Mouse (Mus musculus) urinary bladder, postnatal 4 days (tissue): ENCODE measurements around the gene Klf13.

Source experiments
- DNase-seq, 2 experiments: peaks; one replicate each; pipeline ENCODE4 v3.0.0; 2021 to 2022; ENCODE audit warnings: low spot score in 2 of 2

Klf13 gene

GRCm38 (mm10) chr7:63949176-63949575, 10.5 kb upstream of the Klf13 start:
- no peak for DNase-seq

GRCm38 (mm10) chr7:63947514-63948487, 9.1 kb upstream of the Klf13 start:
- no peak for DNase-seq

DNA sequence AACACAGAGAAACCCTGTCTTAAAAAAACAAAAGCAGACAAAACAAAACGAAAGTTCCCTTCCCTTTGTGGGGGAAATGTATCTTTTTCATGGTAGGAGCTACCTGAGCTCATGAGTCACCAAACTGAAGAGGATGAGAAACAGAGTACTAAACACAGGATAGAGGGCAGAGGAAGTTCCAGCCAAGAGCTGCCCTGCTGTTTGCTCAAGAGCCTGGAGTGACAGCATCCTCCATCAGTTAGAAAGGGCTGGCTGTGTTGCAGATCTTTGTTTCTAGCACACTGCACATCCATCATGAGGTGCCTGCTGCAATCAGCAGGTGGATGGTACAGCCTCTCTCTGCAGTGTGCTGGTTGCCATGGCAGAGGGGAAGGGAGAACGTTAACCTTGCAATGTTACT, 5.2 kb upstream of the Klf13 start:
- DNase-seq: no peak

- no peak for DNase-seq
Observed at GRCm38 (mm10) chr7:63941501-63941900, 2.8 kb upstream of the Klf13 start.

GRCm38 (mm10) chr7:63941050-63941449, 2.3 kb upstream of the Klf13 start:
- no peak for DNase-seq

GRCm38 (mm10) chr7:63940321-63940720, 1.6 kb upstream of the Klf13 start:
- DNase-seq: no peak

DNA sequence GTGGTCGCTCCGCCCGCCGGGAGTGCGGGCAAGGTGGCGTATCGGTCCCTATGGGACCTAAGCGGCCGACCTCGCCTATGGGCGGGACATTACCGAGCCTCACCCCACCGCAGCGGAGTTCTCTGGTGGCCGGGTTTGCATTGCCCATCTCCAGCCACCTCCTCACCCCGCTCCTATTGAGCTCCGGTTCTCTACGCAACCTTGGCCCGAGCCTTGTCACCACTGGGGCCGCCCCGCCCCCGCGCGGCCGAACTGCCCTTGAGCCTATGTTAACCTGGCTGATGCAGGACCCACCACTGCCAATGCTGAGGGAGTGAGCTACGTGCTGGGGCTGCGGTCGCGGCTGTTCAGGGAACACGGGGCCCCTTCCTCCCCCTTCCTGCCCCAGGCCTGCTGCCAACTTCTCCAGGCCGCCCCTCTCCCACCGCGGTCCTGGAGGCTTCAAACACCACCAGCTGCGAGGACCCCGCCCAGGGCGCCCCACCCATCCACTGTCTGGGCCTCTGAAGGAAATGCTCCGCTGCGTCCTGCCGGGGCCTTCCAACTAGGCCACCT, 759 bp upstream of the Klf13 start:
- DNase-seq: peak; percentile 69 to 77

GRCm38 (mm10) chr7:63938066-63938913, 425 bp downstream of the Klf13 start:
- peak in 1 of 2 experiments; percentile 71 for DNase-seq

DNA sequence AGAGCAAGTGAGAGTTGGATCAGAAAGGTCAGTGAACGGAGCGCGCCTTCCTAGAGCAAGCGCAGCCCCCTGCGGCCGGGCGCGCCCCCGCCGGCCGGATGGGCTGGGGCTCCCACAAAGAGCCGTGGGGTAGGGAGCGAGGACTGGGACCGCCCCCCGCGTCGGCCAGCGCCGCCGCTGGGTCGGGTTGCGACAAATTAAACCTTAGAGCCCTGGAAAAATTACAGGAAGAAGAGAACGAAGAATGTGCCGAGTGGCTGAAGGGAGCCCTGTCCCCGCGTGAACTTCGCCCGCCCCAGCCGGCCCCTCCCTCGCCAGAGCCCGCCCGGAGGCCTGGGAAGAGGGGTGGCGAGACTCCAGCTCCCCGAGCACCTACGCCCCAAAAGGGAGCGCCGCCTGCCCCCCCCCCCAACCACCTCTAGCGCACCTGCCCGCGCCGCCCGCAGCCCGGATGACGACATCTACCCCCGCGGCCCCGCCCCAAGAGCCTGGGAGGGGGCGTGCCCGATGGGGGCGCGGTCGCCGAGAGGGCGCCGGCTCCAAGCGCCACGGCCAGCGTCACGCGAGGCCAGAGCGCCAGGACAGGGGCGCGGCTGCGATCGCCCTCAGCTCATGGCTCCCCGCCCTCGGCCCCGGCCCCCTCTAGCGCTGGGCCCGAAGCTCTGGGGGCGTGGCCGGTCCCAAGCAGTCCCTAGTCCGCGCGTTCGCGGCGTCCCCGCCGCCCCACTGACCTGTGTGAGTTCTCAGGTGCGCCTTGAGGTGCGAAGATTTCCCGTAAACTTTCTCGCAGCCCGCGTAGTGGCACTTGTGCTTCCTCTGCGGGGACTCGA, 1.3 kb downstream of the Klf13 start:
- DNase-seq: peak; percentile 83 to 86

DNA sequence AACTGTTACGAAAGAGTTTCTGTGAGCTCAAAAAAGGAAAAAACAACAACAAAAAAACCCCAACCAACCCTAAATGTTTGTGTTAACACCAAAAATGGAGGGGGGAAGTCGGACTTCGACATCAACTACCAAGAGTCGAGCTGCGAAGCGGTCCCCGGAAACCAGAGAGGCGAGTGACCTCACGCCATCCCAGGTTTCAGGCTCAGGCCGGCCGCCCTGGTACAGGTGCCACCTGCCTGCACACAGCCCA, 1.8 kb downstream of the Klf13 start:
- no peak for DNase-seq

GRCm38 (mm10) chr7:63936188-63936985, 2.3 kb downstream of the Klf13 start:
- peak; percentile 72 to 74 for DNase-seq

DNA sequence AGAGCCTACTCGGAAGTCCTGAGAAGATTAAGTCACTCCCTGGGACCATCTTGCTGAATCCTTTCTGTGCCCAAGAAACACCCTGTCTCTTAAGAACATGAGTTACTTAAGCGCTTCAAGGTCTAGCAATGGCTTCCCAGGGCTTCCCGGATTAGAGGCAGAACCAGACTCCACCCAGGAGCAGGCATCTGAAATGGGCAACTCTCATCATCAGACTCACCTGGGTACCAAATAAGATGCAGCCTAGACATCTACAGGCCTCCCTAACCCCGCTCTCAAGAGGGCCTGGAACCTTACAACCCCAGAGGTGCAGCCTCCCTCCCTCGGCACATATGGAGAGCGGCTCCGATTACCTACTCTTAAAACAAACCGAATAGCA, 2.9 kb downstream of the Klf13 start:
- DNase-seq: no peak

GRCm38 (mm10) chr7:63934530-63934929, 4.2 kb downstream of the Klf13 start:
- no peak for DNase-seq

DNA sequence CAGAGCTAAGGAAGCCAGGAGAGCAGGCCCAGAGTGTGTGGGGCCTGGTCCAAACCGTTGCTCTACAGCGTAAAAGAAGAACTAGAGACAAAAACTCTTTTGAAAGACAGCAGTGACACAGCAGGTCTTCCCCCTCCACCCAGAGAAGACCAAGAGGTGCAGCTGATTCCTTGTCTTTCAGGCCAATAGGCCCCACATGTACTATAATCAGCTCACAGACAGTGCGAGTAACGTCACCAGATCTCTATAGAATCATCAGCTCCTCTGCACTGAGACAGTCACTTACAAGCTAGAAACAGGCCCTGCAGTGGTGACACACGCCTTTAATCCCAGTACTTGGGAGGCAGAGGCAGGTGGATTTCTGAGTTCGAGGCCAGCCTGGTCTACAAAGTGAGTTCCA, 4.8 kb downstream of the Klf13 start:
- DNase-seq: no peak

DNA sequence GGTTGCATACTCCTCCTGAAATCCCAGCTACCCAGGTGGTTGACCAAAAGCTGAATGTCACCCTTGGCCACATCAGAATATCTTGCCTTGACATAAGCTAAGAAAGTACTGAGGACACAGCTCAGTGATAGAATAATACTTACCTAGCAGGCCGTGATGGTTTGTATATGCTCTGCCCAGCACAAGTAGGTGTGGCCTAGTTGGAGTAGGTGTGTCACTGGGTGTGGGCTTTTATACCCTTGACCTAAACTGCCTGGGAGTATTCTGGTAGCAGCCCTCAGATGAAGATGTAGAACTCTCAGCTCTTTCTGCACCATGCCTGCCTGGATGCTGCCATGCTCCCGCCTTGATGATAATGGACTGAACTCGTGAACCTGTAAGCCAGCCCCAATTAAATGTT, 6.3 kb downstream of the Klf13 start:
- no peak for DNase-seq

DNA sequence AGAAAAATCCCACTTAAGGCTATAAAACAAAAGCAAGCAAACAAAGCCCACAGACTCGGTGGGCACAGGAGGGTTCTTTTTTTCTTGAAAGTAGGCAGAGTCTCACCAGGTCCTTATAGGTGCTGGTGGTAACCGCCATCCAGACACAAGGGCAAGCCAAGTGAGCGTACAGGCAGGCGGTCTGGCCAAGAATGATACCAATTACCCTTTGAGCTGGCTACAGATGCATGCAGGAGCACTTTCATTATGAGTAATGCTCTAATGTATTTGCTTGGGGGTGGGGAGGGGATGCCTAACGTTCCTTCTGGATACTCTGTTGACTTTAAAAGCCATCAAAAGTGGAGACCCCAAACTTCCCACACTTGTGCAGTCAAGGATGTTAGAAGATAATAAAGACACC, 7.9 kb downstream of the Klf13 start:
- DNase-seq: no peak

DNA sequence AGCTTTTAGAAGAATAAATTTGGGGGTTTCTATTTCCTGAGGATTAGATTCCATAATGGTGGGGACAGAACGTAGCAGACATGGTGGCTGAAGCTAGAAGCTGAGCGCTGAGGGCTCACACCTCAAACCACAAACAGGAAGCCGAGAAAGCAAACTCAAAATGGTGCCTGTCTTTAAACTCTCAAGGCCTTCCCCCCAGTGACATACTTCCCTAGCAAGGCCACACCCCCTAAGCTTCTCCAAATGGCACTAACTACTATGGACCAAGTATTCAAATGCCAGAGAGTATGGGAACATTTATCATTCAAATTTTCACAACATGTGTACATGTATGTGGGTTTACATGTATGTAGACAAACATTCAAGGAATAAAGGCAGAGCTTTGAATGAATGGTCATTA, 8.6 kb downstream of the Klf13 start:
- no peak for DNase-seq

DNA sequence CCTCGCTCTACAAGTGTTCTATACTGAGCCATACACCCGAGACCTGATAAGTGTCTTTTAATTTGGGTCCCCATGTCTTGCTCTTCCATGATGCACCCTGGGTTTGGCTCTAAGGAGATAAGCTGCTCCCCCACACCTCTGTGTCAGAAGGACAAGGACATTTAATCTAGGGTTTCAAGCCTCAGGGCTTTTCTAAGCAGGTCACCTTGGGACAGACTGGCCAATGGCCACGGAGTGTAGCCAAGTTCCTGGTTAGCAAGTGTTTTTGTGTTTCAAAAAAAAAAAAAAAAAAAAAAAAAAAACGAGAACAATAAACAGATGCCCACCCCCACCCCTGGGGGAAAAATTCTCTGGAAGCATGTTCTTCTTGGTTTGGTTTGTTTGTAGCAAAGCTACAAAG, 9.6 kb downstream of the Klf13 start:
- no peak for DNase-seq

- no peak for DNase-seq
Observed at GRCm38 (mm10) chr7:63927121-63927520, 11.6 kb downstream of the Klf13 start.

DNA sequence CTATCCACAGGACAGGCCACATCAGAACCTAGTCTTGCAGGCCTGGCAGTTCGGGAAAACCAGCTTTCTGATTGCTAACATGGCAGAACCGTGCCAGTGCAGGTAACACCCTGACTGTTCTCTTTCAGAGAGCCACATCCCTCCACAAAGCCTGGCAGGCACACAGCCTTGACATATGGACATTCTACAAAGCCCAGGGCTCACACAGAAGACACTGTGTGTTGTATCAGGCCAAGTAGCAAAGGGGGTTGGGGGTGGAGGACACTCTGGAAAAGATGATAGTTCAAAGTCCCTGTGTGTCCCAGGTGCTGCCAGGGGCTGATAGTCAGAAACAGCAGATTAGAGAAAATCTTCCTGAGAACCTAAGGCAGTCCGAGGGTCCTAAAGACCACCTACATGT, 12.2 kb downstream of the Klf13 start:
- no peak for DNase-seq
